Mouse (Mus musculus): ENCODE data around the gene Ins2.

- no peak for TF ChIP-seq FLI1 (IDR thresholded peaks at IDR 0.05; ENCODE audit: low read length)
- TF ChIP-seq GATA1 (IDR thresholded peaks at IDR 0.05; ENCODE audit: borderline replicate concordance, low read length) = no peak
Observed at GRCm38 (mm10) chr7:142658681-142659180, 84.5 kb downstream of the Ins2 start.

Data from megakaryocyte, embryonic 14.5 days (primary cell).